Mouse (Mus musculus): ENCODE measurements around the gene Fbn1.
A peak's percentile ranks its signal among the peaks of the same experiment; 100 is the strongest.

The Fbn1 gene

DNA sequence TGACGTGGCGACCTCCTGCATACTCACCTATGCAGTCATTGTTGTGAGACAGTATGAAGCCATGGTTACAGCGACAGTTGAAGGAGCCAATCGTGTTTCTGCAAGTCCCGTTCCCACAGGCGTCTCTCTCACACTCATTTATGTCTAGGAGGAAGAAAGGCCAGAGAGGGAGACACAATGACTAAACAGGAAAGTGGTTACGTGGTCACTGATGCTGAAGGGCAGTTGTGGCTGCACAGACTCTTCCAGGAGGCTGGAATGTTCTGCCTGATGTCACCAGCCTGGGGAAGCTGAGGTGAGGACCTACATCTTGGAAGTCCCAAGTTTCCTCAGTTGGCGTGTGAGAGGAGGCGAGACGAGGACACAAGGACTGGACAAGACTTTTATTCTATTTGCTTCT lies 177.3 kb downstream of the Fbn1 start:
- DNase-seq: no peak

DNA sequence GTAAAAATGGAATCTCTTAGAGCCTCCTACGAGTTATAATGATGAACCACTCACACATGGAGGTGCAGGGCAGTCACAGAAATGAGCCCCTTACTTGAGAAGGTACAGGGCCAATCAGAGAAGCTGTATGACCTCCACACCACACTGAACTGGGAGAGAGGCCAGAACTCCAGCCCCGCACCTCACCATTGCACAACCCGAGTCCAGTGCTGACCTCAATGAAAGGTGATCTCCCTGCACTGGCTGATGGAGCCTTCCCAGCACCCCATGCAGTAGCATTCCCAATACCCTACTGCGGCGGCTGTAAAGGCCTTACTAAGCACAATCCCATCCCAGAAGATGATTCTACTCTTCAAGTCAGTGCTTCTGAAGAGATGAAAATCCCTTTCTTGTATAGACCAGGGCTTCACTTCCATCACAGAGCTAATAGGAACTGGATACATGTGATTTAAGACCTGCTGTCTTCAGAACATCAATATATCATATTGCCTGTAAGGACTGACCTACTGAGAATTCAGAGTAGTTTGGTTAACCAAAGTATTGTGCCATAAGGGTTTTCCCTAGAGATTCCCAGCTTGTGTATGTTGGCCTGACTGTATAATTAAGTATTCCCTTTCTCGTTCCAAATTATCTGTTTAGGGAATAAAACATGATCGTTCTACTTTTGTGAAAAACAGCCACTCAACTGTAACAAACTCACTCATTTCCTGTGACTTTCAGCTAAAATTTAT lies 182.5 kb downstream of the Fbn1 start:
- peak; percentile 10 for DNase-seq

- peak; percentile 8 for DNase-seq
Observed at GRCm38 (mm10) chr2:125324455-125324854, 183.3 kb downstream of the Fbn1 start.

- DNase-seq: peak; percentile 7
Observed at GRCm38 (mm10) chr2:125323347-125323746, 184.4 kb downstream of the Fbn1 start.

DNA sequence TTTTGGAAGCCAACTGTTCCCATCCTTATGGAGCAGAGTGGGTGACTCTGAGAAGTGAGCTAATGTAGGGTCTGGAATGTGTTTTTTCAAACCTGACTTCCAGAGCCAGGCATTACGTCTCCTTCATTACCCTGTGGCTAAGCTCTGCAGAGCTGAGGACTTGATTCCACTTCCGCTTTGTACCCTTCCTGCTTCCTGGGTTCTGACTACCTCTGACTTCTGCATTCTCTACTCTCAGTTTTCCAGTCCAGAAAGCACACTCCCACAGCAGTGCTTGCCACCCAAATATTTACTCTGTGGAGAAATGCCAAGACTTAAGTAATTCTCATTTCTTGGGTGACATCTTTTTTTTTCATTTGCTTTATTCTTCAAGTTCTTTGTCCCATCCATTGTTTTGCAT lies 185.2 kb downstream of the Fbn1 start:
- DNase-seq: no peak

GRCm38 (mm10) chr2:125321071-125321470 lies 186.7 kb downstream of the Fbn1 start:
- no peak for DNase-seq

DNA sequence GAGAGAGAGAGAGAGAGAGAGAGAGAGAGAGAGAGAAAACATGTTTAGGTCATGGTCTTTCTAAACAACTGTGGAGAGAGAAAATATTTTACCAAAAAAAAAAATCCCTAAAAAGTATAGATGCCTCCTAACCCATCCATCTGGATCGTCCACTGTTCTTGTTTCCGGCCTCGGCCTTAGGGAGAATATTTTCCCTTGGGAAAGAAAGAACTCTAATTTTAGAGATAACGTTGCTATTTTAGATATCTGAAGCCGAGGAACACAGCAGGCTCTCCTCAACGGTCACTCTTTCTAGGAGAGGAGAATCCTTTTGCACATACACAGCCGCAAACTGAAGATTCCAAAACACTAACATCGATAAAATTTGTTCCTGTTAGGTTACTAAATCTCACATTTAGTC lies 188.1 kb downstream of the Fbn1 start:
- DNase-seq: no peak

- DNase-seq: no peak
Observed at GRCm38 (mm10) chr2:125318371-125319061, 189.3 kb downstream of the Fbn1 start.

GRCm38 (mm10) chr2:125315203-125315602 lies 192.6 kb downstream of the Fbn1 start:
- no peak for DNase-seq

DNA sequence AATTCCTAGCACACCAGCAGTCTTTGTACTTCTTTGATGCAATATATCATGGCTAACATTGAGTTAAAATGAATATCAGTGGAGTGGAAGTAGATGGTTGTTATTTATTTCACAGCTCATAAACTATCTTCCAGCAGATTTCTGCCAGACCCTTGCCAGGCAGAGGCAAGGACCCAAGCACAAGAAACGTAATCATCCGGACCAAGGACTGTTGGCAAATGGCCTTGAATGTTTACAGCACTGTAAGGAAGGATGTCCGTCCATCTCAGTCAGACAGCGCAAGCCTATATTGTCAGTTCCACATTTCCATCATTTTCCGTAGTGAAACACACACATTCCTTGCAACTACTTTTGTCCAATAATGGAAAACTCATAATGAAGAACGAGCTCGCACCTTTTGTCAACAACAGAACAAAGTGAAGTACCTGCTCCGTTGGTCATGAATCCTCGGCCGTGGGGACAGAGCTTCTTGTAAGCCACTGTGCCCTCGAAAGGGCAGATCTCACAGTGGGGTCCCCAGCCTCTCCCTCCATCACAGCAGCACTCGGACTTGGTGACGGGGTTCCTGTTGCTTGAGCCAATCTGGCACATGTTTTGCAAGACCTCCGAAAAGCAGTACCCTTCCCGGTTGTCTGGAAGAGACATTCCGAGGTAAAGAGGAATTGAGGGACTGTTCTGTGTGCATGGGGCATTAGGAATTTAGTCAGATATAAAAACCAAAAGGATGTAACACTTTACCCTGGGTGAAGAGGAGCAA lies 193.4 kb downstream of the Fbn1 start:
- DNase-seq: no peak

- DNase-seq: no peak
Observed at GRCm38 (mm10) chr2:125309710-125310109, 198.1 kb downstream of the Fbn1 start.

DNA sequence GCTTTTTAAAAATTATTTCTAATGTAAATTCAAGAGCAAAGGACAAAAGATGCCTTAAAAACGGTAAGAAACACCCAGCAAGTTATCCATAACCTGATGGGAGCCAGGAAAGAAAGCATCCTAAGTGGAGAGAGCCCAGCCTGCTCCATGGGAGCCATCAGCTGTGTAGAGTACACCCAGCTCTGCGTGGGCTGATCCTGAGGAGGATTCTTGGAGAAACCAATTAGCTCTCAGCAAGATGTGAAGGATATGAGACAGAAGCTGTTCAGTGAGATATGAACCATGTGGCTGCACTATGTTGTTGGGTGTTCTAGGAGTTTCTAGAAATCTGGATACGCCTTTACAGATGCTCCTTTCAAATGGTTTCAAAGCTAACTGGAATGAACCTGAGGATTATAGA lies 202.1 kb downstream of the Fbn1 start:
- no peak for DNase-seq

DNA sequence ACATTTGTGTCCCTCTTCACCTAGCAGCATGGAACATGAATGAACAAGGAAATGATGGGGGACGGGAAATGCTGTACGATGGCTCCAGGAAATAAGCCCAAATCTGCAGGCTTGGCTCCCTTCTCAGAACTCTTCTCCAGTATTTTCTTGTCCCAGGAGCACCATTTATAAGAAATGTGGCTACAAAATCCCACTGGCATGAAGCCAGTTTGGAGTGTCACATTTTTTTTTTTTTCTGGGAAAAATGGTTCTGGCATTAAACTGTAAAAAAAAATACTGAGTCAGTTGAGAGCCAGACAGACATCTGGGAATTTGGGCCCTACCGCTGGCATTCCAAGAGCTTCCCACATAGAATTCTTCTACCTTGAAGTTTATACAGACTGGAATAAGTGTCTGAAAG lies 203.0 kb downstream of the Fbn1 start:
- no peak for DNase-seq

DNA sequence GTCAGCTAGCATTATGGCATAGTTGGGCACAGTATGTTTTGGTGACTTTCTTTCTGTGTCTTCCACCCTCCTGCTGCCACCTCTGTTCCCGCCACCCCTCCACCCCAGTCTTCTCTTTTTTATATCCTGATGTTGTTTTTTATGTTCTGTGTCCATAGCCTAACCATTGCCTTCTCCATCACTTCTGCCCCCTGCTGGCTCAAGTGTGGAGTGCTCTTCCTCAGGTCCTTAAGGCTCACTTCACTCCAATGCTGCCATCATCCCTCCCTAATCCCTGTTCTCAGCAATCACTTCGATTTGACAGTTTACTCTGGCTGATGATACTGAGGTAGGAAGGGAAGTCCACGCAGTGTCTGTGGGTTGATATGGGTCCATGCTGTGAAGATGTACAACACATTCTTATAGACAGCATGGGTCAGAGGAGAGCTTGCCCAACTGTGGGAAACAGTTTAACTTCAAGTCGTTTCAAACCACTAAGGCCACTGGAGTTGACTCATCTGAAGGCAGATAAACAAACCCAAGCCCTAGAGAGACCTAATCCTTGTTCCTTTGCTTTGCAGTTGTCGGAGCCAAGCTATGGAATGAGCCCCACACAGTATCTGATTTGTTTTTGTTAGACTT lies 203.9 kb downstream of the Fbn1 start:
- DNase-seq: no peak

GRCm38 (mm10) chr2:125302625-125302924 lies 205.2 kb downstream of the Fbn1 start:
- DNase-seq: no peak

DNA sequence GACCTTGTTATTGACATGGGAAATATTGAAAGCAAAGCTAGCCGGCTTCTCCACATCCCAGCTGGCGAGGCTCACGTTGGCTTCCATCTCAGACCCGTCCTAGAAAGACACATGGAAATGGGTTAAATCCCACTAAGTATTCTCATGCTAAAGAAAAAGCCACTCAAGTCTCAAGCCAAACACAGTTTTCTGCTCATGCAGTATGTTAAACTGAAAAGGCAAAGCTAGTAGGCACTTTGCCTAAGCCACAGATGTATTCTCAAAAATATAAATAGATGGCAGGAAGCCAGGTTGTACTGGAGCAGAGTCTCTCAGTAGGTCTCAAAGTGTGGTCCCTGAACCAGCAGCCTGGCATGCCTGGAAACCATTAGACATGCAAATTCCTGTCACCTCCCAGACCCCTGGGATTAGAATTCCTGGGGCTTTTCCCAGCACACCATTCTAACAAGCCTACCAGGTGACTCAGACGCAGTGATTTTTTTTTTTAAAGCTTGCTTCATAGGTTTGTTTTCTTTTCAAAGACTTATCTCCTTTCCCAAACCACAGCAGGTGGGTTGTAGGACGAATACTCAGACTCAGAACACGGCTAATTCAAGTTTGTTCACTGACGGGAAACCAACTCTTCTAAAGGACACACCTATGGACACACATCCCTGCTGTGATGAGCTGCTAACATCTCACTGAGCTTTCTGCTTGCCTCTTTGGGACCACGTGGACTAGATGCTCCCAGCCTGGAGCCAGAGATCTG lies 205.7 kb downstream of the Fbn1 start:
- no peak for DNase-seq

DNA sequence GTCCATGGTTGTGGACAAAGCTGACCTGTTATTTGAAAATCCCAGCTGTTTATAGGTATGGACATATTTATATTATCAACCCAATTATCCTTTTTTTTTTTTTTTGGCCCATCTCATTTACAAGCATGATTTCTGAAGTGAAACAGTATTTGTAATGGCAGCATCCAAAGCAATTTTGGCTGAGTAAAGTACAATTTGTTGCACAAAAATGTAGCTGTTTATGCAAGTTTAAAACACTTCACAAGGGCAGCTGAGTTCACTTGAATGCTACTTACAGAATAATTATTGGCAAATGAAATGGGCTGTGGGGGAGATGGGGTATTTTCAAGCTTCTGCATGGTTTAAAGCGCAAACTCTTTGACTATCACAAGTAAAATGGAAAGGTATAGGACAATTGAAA lies 209.0 kb downstream of the Fbn1 start:
- no peak for DNase-seq

- DNase-seq: no peak
Observed at GRCm38 (mm10) chr2:125295526-125295925, 212.3 kb downstream of the Fbn1 start.

GRCm38 (mm10) chr2:125293969-125294491 lies 213.8 kb downstream of the Fbn1 start:
- no peak for DNase-seq

- DNase-seq: no peak
Observed at GRCm38 (mm10) chr2:125292616-125293015, 215.2 kb downstream of the Fbn1 start.

GRCm38 (mm10) chr2:125291101-125291500 lies 216.7 kb downstream of the Fbn1 start:
- no peak for DNase-seq

- DNase-seq: no peak
Observed at GRCm38 (mm10) chr2:125290197-125290965, 217.4 kb downstream of the Fbn1 start.

All from kidney, adult 9 months (tissue).